Mouse (Mus musculus) adrenal gland (tissue): ENCODE measurements around the gene Rpl13a.

Source experiments
- microRNA-seq, 2 experiments: library from miRNA; unstranded; fragments of <30 nt; microRNA quantifications; one replicate each; pipeline ENCODE4; 2019

The Rpl13a gene

Small RNA genes lying within 50 kb of the gene (microRNA-seq; reads per million reads assigned to microRNA genes)
- 159 to 415 reads per million in 2 experiments for gene Mir150
- 30.7 to 37.6 reads per million in 2 experiments for gene Mir5121
- 0 reads per million in 2 experiments for gene Mir7055
